Mouse (Mus musculus) myocyte (in vitro differentiated cells): ENCODE measurements at regions not wholly inside any gene's neighbourhood (a gene's known extent, or its start where the extent isn't known, plus 50 kb on each side); places are given as distances from the start of the nearest gene placed in this dataset.

Source experiments
- MYOG ChIP-seq, 3 experiments: IDR thresholded peaks; one replicate each; pipeline ENCODE4 v1.6.1; 2011; ENCODE audit warnings: control low read depth in 2 of 3, low read depth in 2 of 3, mild to moderate bottlenecking in 2 of 3; ENCODE audit not compliant: insufficient read length in 2 of 3, control insufficient read depth in 1 of 3, insufficient read depth in 1 of 3
- POLR2A ChIP-seq: IDR thresholded peaks from one replicate; pipeline ENCODE4 v1.6.1; 2011; ENCODE audit warnings: low read depth, mild to moderate bottlenecking, control low read depth, moderate library complexity; ENCODE audit not compliant: insufficient read length
- POLR2AphosphoS2 ChIP-seq: IDR thresholded peaks from one replicate; pipeline ENCODE4 v1.6.1; 2011; ENCODE audit warnings: low read depth, control low read depth; ENCODE audit not compliant: insufficient read length
- TCF12 ChIP-seq: IDR thresholded peaks from one replicate; pipeline ENCODE4 v1.6.1; 2011; ENCODE audit warnings: mild to moderate bottlenecking, control low read depth; ENCODE audit not compliant: poor library complexity, insufficient read depth, severe bottlenecking

DNA sequence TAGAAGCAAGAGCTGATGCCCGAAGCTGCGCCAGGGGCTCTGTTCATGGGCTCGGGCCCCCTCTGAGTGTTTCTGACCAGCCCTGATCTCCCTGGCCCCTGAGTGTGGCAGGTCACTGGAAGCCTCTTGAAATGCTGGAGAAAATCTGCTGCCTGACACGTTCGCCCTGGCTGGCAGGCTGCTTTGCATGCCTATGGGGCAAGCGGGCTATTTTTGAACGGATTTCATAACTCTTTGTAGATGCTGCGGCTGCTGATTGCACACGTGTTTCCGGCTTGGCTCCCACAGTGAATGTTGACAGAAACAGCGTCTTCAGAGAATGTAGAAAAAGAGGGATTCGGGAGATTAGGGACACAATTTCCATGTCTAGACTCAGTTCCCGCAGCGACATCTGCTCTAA is 201.4 kb upstream of the Egln3 start:
- TF ChIP-seq TCF12 (no peak), MYOG (IDR thresholded peaks at IDR 0.05; ENCODE audit: control insufficient read depth in 1 of 3, insufficient read depth in 1 of 3, insufficient read length in 2 of 3, low read depth in 2 of 3) (peak in 1 of 3 experiments; percentile 42), POLR2AphosphoS2 (no peak), POLR2A (no peak)
